Mouse (Mus musculus): ENCODE measurements around the gene Ltbp1. TPM values are rescaled to one million over a fixed set of nuclear protein-coding genes. Genes with fewer than 3 reads are reported as not detected.

The Ltbp1 gene
- polyA plus RNA-seq, 1 experiment, result 27.7 TPM

GRCm38 (mm10) chr17:75268506-75268905, 263.1 kb downstream of the Ltbp1 start:
- DNase-seq, result no peak
- Histone ChIP-seq H3K4me3 (replicated peaks; ENCODE audit: extremely low read depth, low read depth, low read length) (no peak overlapping the region), H3K4me1 (ENCODE audit: control insufficient read depth, insufficient read depth, low read length) (peaks cover 9% of the 10 kb centered on the region)
- TF ChIP-seq CTCF (IDR thresholded peaks at IDR 0.05; ENCODE audit: insufficient read depth, low read length) (no peak), POLR2A (IDR thresholded peaks at IDR 0.05; ENCODE audit: borderline replicate concordance, extremely low read depth, low read depth, low read length) (no peak)
- WGBS, result 58% methylated on average over 4 of the region's 4 CpGs

GRCm38 (mm10) chr17:75272446-75272845, 267.1 kb downstream of the Ltbp1 start:
- DNase-seq, result no peak
- Histone ChIP-seq H3K4me1 (ENCODE audit: control insufficient read depth, insufficient read depth, low read length) (peaks cover 9% of the 10 kb centered on the region), H3K4me3 (replicated peaks; ENCODE audit: extremely low read depth, low read depth, low read length) (no peak overlapping the region)
- 72% methylated on average over 3 of the region's 3 CpGs for WGBS
- TF ChIP-seq POLR2A (IDR thresholded peaks at IDR 0.05; ENCODE audit: borderline replicate concordance, extremely low read depth, low read depth, low read length) (no peak), CTCF (IDR thresholded peaks at IDR 0.05; ENCODE audit: insufficient read depth, low read length) (no peak)

DNA sequence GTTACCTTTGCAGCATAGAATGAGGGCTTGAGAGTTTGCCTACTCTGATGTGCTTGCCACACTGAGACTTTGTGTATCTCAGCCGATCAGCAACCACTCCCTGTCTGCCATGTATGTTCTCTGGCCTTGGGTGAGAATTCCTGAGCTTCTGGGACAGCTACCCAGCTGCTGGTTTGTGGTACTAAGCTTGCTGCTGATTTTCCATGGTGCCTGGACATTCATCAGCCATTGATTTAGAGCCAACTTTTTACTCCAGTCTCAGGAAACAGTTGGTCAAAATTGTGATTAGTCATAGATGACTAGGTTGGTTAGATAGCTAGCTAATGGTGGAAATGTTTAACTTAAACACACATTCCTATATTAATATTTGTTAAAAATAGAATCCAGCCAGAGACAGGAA, 267.9 kb downstream of the Ltbp1 start:
- H3K4me3 ChIP-seq (replicated peaks; ENCODE audit: extremely low read depth, low read depth, low read length), result no peak overlapping the region
- DNase-seq, result no peak
- TF ChIP-seq POLR2A (IDR thresholded peaks at IDR 0.05; ENCODE audit: borderline replicate concordance, extremely low read depth, low read depth, low read length), result no peak
- TF ChIP-seq CTCF (IDR thresholded peaks at IDR 0.05; ENCODE audit: insufficient read depth, low read length), result no peak
- 71% methylated on average over 1 of the region's 1 CpGs for WGBS
- H3K4me1 ChIP-seq (ENCODE audit: control insufficient read depth, insufficient read depth, low read length), result peaks cover 8% of the 10 kb centered on the region

DNA sequence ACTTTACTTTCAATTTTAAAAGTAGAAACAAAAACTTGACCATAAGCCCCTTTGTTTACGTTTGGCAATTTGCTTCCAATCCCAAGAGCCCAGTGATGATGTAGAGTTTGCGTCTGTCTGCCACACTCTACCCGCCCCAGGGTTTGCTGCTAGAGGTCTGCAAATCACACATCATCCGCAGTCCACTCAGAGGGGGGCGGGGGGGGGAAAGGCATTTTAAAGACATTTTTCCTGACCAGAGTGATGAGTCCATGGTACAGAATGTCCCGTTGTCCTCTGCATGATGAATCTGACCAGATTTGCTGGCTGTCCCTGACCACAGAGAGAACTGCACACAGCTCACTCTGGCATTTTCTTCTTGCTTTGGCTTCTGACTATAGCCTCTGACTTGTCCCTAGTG, 269.9 kb downstream of the Ltbp1 start:
- WGBS, result 80% methylated on average over 6 of the region's 6 CpGs
- H3K4me1 ChIP-seq (ENCODE audit: control insufficient read depth, insufficient read depth, low read length), result no peaks in the 10 kb centered on the region
- no peak overlapping the region for H3K4me3 ChIP-seq (replicated peaks; ENCODE audit: extremely low read depth, low read depth, low read length)
- TF ChIP-seq POLR2A (IDR thresholded peaks at IDR 0.05; ENCODE audit: borderline replicate concordance, extremely low read depth, low read depth, low read length), result no peak
- no peak for TF ChIP-seq CTCF (IDR thresholded peaks at IDR 0.05; ENCODE audit: insufficient read depth, low read length)
- no peak for DNase-seq

DNA sequence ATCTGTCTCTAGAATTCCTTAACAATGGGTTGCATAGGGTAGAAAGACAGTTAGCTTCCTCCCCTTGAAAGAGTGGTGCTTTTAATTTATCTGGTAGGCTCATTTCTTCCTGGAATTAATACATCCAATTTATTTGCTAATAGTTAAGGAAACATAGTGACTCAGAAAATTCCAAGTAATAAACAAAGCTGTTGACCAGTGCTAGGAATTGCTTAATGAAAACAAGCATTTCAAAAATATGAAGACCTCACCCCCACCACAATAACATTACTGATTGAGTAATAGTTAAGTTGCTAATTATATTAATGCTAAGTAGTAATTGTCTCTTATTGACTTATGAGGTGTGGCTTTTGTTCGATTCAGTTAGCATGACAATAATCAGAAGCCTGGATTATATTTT, 272.7 kb downstream of the Ltbp1 start:
- no peak for DNase-seq
- H3K4me1 ChIP-seq (ENCODE audit: control insufficient read depth, insufficient read depth, low read length), result no peaks in the 10 kb centered on the region
- no peak for TF ChIP-seq POLR2A (IDR thresholded peaks at IDR 0.05; ENCODE audit: borderline replicate concordance, extremely low read depth, low read depth, low read length)
- TF ChIP-seq CTCF (IDR thresholded peaks at IDR 0.05; ENCODE audit: insufficient read depth, low read length), result no peak
- no peak overlapping the region for H3K4me3 ChIP-seq (replicated peaks; ENCODE audit: extremely low read depth, low read depth, low read length)
- WGBS, result 65% methylated on average over 1 of the region's 1 CpGs

DNA sequence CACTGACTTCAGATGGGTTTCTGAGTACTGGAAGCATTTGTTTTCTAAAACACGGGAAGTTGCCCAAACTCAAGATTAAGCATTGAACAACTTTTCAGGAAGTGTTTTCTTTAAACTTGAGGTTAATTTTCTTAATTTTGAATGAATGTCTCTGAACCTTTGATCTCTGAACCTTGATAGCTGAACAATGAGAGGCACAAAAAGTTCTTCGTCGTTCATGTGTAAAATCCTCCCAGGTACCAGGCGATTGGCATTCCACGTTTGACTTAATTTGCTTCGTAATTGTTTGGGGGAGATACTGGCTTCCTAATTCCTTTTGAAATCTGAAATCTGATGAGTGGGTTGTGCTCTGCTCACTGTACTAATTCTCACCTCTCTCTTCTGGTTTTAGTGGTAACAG, 273.2 kb downstream of the Ltbp1 start:
- Histone ChIP-seq H3K4me1 (ENCODE audit: control insufficient read depth, insufficient read depth, low read length) (no peaks in the 10 kb centered on the region), H3K4me3 (replicated peaks; ENCODE audit: extremely low read depth, low read depth, low read length) (no peak overlapping the region)
- TF ChIP-seq CTCF (IDR thresholded peaks at IDR 0.05; ENCODE audit: insufficient read depth, low read length), result no peak
- TF ChIP-seq POLR2A (IDR thresholded peaks at IDR 0.05; ENCODE audit: borderline replicate concordance, extremely low read depth, low read depth, low read length), result no peak
- WGBS, result 76% methylated on average over 6 of the region's 6 CpGs
- no peak for DNase-seq

- no peak for DNase-seq
- Histone ChIP-seq H3K4me1 (ENCODE audit: control insufficient read depth, insufficient read depth, low read length) (peaks cover 6% of the 10 kb centered on the region), H3K4me3 (replicated peaks; ENCODE audit: extremely low read depth, low read depth, low read length) (no peak overlapping the region)
- TF ChIP-seq POLR2A (IDR thresholded peaks at IDR 0.05; ENCODE audit: borderline replicate concordance, extremely low read depth, low read depth, low read length) (no peak), CTCF (IDR thresholded peaks at IDR 0.05; ENCODE audit: insufficient read depth, low read length) (no peak)
- 74% methylated on average over 5 of the region's 5 CpGs for WGBS
Observed at GRCm38 (mm10) chr17:75281345-75281744, 276.0 kb downstream of the Ltbp1 start.

DNA sequence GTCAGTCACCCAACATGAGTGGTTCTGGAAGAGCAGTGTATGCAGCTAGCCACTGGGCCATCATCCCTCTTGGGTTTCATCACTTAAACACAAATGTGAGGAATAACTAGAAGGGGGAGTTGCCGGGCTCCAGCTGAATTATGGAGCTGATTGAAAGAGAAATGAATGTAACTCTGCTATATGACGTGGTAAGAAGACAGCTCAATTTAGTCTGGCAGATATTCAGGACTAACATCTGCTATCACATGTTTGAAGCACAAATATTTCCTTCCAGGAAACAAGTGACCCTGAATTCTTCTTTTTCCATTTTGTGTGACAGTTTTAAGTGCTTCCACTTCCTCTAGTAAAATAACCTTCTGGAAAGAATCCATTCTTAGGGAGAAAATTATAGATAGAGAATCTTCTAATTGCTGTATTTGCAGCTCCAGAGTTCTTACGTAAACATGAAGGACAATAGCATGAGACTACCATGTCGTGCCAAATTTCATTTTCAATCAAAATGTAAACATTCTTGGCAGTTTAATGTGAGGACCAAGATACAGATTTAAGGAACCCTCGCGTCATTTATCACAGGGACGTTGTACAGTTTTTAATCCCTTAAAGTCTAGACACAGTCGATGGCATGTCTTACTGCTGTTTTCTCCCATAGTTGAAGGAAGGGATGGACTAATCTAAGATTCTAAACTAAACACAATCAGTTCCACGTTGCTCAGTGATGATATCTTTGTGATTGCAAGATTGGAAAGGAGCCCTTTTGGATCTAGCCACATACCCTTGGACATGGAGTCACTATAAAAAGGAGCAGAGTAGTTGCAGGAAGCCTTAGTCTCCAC, 279.7 kb downstream of the Ltbp1 start:
- WGBS, result 34% methylated on average over 9 of the region's 9 CpGs

DNA sequence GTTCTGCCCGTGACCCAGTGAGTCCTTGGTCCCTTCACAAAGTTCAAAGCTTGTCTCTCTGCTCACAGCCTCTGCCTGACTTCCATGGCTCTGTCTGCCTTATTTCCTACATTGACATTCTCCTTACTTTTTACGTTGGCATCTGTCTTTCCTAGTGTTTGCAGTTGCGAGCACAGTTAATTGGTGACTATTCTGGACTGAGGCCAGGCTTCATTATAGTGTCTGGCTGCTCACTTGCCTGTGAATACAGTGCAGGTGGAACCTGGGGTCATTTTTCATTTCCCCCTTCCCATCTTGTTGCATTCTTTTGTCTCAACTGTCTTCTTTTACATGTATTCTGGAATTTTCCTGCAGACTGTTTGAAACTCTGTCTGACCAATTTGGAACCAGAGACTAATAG, 287.6 kb downstream of the Ltbp1 start:
- no peak for TF ChIP-seq CTCF (IDR thresholded peaks at IDR 0.05; ENCODE audit: insufficient read depth, low read length)
- no peak for TF ChIP-seq POLR2A (IDR thresholded peaks at IDR 0.05; ENCODE audit: borderline replicate concordance, extremely low read depth, low read depth, low read length)
- H3K4me1 ChIP-seq (ENCODE audit: control insufficient read depth, insufficient read depth, low read length), result no peaks in the 10 kb centered on the region
- 82% methylated on average over 3 of the region's 3 CpGs for WGBS
- no peak overlapping the region for H3K4me3 ChIP-seq (replicated peaks; ENCODE audit: extremely low read depth, low read depth, low read length)
- DNase-seq, result no peak

More for the DNA sequence above, 279.7 kb downstream of the Ltbp1 start:
- peaks cover 6% of the 10 kb centered on the region for H3K4me1 ChIP-seq (ENCODE audit: control insufficient read depth, insufficient read depth, low read length)
- no peak for DNase-seq
- no peak for TF ChIP-seq POLR2A (IDR thresholded peaks at IDR 0.05; ENCODE audit: borderline replicate concordance, extremely low read depth, low read depth, low read length)
- no peak for TF ChIP-seq CTCF (IDR thresholded peaks at IDR 0.05; ENCODE audit: insufficient read depth, low read length)
- no peak overlapping the region for H3K4me3 ChIP-seq (replicated peaks; ENCODE audit: extremely low read depth, low read depth, low read length)

DNA sequence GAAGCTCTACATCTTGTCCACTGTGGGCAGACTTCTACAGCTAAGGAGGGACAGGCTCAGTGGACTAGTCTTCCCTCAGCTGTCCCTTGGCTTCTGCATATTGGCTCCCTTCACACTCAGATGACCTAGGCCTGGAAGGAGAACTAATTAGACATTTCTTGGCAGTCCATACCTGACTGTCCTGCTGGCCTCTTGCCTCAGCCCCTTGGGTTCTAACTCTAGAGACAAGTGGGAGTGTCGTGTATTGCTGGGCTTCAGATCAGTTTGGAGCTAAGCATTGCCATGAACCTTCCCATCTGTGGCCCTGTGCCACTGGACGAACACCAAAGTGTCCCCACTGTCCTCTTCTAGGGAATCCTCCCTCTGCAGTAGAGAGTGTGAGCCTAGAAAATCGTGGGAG, 288.4 kb downstream of the Ltbp1 start:
- TF ChIP-seq POLR2A (IDR thresholded peaks at IDR 0.05; ENCODE audit: borderline replicate concordance, extremely low read depth, low read depth, low read length) (no peak), CTCF (IDR thresholded peaks at IDR 0.05; ENCODE audit: insufficient read depth, low read length) (no peak)
- 73% methylated on average over 3 of the region's 3 CpGs for WGBS
- H3K4me3 ChIP-seq (replicated peaks; ENCODE audit: extremely low read depth, low read depth, low read length), result no peak overlapping the region
- DNase-seq, result no peak
- H3K4me1 ChIP-seq (ENCODE audit: control insufficient read depth, insufficient read depth, low read length), result no peaks in the 10 kb centered on the region
